Mouse (Mus musculus) limb, embryonic 10.5 days (tissue): ENCODE data around the gene Nkpd1. TPM values are rescaled to one million over a fixed set of nuclear protein-coding genes. Genes with fewer than 3 reads are reported as not detected.
"Not testable (repeated sequence)": the region's sequence is repeated elsewhere in the genome, so short reads cannot be mapped to it uniquely, and the experiment has no call there.

Source experiments
- DNase-seq: peaks from one replicate; pipeline ENCODE4 v3.0.0-alpha.2; 2017; ENCODE audit warnings: low spot score
- H3K27ac ChIP-seq: fragments of 300-500 bp; sonication (generic); 2 replicates; pipeline ENCODE4 v1.5.1; 2016; ENCODE audit warnings: mild to moderate bottlenecking
- H3K27me3 ChIP-seq: fragments of 300-500 bp; sonication (generic); 2 replicates; pipeline ENCODE4 v1.6.1; 2016; ENCODE audit warnings: low read depth, mild to moderate bottlenecking; ENCODE audit not compliant: poor library complexity, severe bottlenecking
- H3K36me3 ChIP-seq: fragments of 300-500 bp; sonication (generic); 2 replicates; pipeline ENCODE4 v1.6.1; 2016; ENCODE audit warnings: mild to moderate bottlenecking, moderate library complexity
- H3K4me1 ChIP-seq: fragments of 300-500 bp; sonication (generic); 2 replicates; pipeline ENCODE4 v1.6.1; 2016
- H3K4me3 ChIP-seq: fragments of 300-500 bp; sonication (generic); 2 replicates; pipeline ENCODE4 v1.5.1; 2016; ENCODE audit warnings: mild to moderate bottlenecking, moderate library complexity
- H3K9me3 ChIP-seq: fragments of 300-500 bp; sonication (generic); replicated peaks from 2 replicates; pipeline ENCODE4 v1.6.1; 2016; ENCODE audit warnings: mild to moderate bottlenecking
- WGBS: fragments of 180-500 bp; shearing (Covaris S2); methylation state at CpG from one replicate; pipeline ENCODE4 v1.1.7; 2016; 5-methylcytosine and 5-hydroxymethylcytosine counted together
- polyA plus RNA-seq: library from polyadenylated mRNA; unstranded; fragments of >200 nt; fragmentation: Nextera tagmentation; extraction: Ambion mirVana; gene quantifications from 2 replicates; pipeline ENCODE4 v1.2.1, GENCODE M21; 2016

The Nkpd1 gene
- polyA plus RNA-seq, 1 experiment from 2014 or later: 0.11 TPM

GRCm38 (mm10) chr7:19508150-19508923, 9.3 kb upstream of the Nkpd1 start, which contains the start of the genes Bloc1s3 and Trappc6a:
Gene Bloc1s3, minus strand, starts transcription at chr7:19508367.
Gene Trappc6a, plus strand, starts transcription at chr7:19508395.
- peak; percentile 91 for DNase-seq
- Histone ChIP-seq H3K27ac (peak within 1 kb of the TSS; percentile 92), H3K36me3 (peaks cover 8% of the 10 kb centered on the region; the same call in 1 of the 2 replicates), H3K4me1 (peaks cover 24% of the 10 kb centered on the region), H3K4me3 (peak within 1 kb of the TSS; percentile 76), H3K27me3 (no peaks in the 10 kb centered on the region), H3K9me3 (no peaks in the 10 kb centered on the region)
- under 1% methylated on average over 56 of the region's 56 CpGs for WGBS

DNA sequence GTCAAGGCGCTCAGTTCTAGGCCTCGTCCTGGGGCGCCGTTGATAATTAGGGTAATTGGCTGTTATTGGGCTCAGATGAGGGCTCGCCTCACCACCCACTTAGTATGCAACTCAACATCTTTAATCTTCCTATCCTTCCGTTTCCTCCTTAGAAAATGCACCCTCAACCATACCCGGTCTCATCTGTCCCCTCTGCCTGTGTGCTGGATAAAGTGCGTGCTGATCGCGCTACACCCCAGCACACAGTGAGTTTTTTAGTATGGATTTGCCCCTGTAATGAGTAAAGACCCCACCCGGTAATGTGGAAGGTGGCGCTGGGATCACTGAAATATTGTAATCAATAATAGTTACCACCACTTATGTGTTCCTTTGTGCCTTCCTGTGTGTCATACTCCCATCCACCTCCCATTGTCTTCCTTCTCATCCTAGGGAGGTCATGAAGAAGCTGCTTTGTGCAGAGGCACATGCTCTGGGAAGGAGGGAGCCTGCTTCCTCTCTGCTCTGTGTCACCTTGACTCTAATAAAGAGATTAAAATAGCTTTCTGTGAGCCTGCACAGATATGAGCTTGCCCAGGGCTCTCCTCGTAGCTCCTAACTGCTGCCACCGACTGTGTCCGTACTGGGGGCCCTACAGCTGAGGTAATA, 8.6 kb upstream of the Nkpd1 start:
- DNase-seq: no peak
- H3K4me1 ChIP-seq: peaks cover 28% of the 10 kb centered on the region
- WGBS: 13% methylated on average over 15 of the region's 15 CpGs
- H3K27ac ChIP-seq: peak overlapping the region; percentile 92
- H3K27me3 ChIP-seq: no peaks in the 10 kb centered on the region
- H3K9me3 ChIP-seq: no peaks in the 10 kb centered on the region
- H3K36me3 ChIP-seq: peaks cover 8% of the 10 kb centered on the region; the same call in 1 of the 2 replicates
- peak overlapping the region; percentile 76 for H3K4me3 ChIP-seq

GRCm38 (mm10) chr7:19509786-19510185, 7.9 kb upstream of the Nkpd1 start:
- 93% methylated on average over 7 of the region's 7 CpGs for WGBS
- DNase-seq: no peak
- H3K27ac ChIP-seq: peak overlapping the region; percentile 92; the same call in 1 of the 2 replicates
- no peaks in the 10 kb centered on the region for H3K27me3 ChIP-seq
- peak overlapping the region; percentile 76 for H3K4me3 ChIP-seq
- peaks cover 28% of the 10 kb centered on the region for H3K4me1 ChIP-seq
- H3K9me3 ChIP-seq: no peaks in the 10 kb centered on the region
- H3K36me3 ChIP-seq: peaks cover 8% of the 10 kb centered on the region; the same call in 1 of the 2 replicates

DNA sequence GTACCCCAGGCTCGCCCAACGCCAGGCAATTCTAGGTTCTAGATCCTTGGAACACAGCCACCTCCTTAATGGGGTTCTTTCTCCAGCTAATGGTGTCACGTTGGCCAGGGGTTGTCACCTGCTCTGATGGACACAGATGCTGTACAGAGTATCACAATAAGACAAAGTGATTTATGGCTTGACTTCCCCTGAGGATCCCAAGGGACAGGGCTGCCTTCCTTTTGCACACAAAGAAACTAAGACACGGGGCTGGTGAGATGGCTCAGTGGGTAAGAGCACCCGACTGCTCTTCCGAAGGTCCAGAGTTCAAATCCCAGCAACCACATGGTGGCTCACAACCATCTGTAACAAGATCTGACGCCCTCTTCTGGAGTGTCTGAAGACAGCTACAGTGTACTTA, 5.7 kb upstream of the Nkpd1 start:
- not testable (repeated sequence) for H3K4me3 ChIP-seq, H3K27ac ChIP-seq, DNase-seq, H3K36me3 ChIP-seq, H3K9me3 ChIP-seq
- Histone ChIP-seq H3K27me3 (peaks cover 10% of the 10 kb centered on the region), H3K4me1 (peaks cover 23% of the 10 kb centered on the region)
- 83% methylated on average over 7 of the region's 7 CpGs for WGBS

- 78% methylated on average over 6 of the region's 6 CpGs for WGBS
- no peaks in the 10 kb centered on the region for H3K9me3 ChIP-seq
These were observed 5.3 kb upstream of the Nkpd1 start for GRCm38 (mm10) chr7:19512353-19512752.

DNA sequence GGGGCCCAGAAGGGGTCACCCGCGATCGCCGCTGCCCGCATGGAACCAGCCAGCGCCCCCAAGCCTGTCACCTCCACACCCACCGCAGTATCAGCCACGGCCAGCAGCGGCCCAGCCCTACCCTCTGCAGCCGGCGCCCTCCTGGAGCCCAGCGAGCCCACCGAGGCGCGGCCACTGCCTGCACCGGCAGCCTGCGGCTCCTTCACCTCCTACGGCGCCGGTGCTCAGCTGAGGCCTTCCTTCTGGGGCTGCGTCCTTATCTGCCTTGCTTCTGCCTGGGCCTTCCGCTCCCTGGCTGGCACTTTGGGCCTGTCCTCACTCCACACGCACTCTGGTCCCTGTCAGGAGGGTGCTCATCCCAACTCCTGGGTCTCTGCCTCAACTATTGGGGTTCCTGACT, 2.4 kb downstream of the Nkpd1 start:
- Histone ChIP-seq H3K27me3 (peaks cover 91% of the 10 kb centered on the region), H3K9me3 (no peaks in the 10 kb centered on the region), H3K36me3 (no peaks in the 10 kb centered on the region), H3K4me1 (peaks cover 46% of the 10 kb centered on the region), H3K4me3 (peak overlapping the region; percentile 42), H3K27ac (peak overlapping the region; percentile 47; the same call in 1 of the 2 replicates)
- DNase-seq: peak; percentile 61
- 4% methylated on average over 23 of the region's 23 CpGs for WGBS

More at GRCm38 (mm10) chr7:19512353-19512752, 5.3 kb upstream of the Nkpd1 start:
- Histone ChIP-seq H3K27ac (no peak overlapping the region), H3K27me3 (peaks cover 14% of the 10 kb centered on the region), H3K4me3 (no peak overlapping the region), H3K4me1 (peaks cover 22% of the 10 kb centered on the region), H3K36me3 (peaks cover 8% of the 10 kb centered on the region; the same call in 1 of the 2 replicates)
- no peak for DNase-seq

DNA sequence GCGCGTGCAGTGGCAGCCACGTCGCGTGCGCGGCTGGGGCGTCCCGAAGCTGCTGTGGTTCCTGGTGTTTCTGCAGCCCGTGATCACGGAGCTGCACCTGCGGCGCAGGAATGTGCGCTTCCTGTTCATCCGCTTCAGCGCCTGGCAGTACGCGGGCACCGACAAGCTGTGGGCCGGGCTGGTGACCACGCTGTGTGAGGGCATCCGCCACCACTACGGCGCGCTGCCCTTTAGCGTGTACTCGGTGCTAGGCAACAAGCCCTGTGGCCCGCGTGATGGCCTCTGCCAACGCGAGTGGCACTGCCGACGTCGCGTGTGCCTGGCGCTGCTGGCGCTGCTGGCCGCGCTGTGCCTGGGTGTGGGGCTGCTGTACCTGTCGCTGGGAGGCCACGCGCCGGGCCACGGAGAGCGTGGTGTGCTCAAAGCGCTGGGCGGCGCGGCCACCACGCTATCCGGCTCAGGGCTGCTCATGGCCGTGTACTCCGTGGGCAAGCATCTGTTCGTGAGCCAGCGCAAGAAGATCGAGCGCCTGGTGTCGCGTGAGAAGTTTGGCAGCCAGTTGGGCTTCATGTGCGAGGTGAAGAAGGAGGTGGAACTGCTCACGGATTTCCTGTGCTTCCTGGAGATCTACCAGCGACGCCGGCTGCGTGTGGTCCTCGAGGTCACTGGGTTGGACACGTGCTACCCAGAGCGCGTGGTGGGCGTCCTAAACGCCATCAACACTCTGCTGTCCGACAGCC, 5.5 kb downstream of the Nkpd1 start:
- Histone ChIP-seq H3K4me3 (peak overlapping the region; percentile 59), H3K36me3 (peaks cover 1% of the 10 kb centered on the region; the same call in 1 of the 2 replicates), H3K4me1 (peaks cover 32% of the 10 kb centered on the region), H3K27me3 (peaks cover 83% of the 10 kb centered on the region), H3K27ac (peak overlapping the region; percentile 53), H3K9me3 (no peaks in the 10 kb centered on the region)
- DNase-seq: peak; percentile 51
- WGBS: 14% methylated on average over 72 of the region's 72 CpGs

GRCm38 (mm10) chr7:19523757-19524419, 6.2 kb downstream of the Nkpd1 start:
- peaks cover 76% of the 10 kb centered on the region for H3K27me3 ChIP-seq
- peaks cover 8% of the 10 kb centered on the region for H3K36me3 ChIP-seq
- H3K4me3 ChIP-seq: peak overlapping the region; percentile 59
- peaks cover 32% of the 10 kb centered on the region for H3K4me1 ChIP-seq
- H3K27ac ChIP-seq: peak overlapping the region; percentile 67
- DNase-seq: peak; percentile 83
- 3% methylated on average over 64 of the region's 64 CpGs for WGBS
- H3K9me3 ChIP-seq: no peaks in the 10 kb centered on the region

DNA sequence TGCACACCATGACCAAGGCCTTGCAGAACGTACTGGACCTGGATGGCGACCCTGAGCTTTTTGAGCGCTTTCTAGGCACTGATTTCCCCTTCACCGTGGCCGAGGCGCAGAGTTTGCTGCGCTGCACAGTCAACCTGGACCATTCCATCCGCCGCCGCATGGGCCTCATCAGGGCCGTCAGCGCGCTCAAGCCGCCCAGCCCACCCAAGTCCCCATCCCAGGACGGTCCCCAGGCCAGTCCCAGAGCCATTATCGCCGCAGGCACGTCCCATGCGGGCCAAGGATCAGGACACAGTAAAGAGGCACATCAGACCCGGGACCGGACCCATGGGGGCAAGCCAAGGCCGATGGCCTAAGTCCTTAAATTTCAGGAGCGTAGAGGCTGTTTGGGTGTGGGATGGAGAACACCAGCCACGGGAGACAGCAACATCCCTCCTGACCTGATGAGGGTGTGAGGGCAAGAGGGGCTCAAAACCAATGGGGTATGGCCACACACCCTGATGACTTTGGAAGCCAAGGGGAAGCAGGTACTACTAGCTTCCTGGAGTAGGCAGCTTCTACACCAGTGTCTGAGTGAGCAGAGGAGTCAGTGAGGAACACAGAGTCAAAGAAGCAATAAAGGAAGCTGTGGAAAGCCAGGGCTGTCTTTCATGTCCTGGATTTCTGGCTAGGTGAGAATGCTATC, 6.9 kb downstream of the Nkpd1 start:
- H3K27ac ChIP-seq: peak overlapping the region; percentile 67
- 14% methylated on average over 24 of the region's 24 CpGs for WGBS
- H3K36me3 ChIP-seq: peaks cover 15% of the 10 kb centered on the region
- peaks cover 69% of the 10 kb centered on the region for H3K27me3 ChIP-seq
- DNase-seq: no peak
- H3K4me1 ChIP-seq: peaks cover 30% of the 10 kb centered on the region
- H3K9me3 ChIP-seq: no peaks in the 10 kb centered on the region
- peak overlapping the region; percentile 59 for H3K4me3 ChIP-seq

DNA sequence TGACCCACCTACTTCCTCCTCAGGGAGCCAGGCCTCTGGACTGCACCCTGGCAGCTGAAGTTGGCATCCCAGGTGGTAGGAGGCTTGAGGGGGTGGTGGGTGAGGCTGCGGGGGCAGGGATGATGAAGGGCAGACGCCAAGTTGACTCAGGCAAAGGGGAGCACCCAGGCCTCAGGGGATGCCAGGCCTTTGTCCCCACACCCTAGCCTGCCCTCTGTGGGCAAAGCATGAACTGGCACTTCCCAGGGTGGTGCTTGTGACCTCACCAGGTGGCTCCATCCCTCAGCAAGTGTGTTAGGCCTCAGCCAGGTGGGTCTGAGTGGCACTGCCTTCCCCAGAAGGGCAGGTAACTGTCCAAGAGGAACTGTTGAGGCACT, 7.5 kb downstream of the Nkpd1 start:
- Histone ChIP-seq H3K4me3 (0 out of 2 replicates have a peak overlapping the region, but pooled peaks have one; percentile 59), H3K36me3 (peaks cover 20% of the 10 kb centered on the region), H3K27me3 (peaks cover 64% of the 10 kb centered on the region), H3K27ac (no peak overlapping the region), H3K9me3 (no peaks in the 10 kb centered on the region), H3K4me1 (peaks cover 25% of the 10 kb centered on the region)
- WGBS: 64% methylated on average over 2 of the region's 2 CpGs
- DNase-seq: no peak

DNA sequence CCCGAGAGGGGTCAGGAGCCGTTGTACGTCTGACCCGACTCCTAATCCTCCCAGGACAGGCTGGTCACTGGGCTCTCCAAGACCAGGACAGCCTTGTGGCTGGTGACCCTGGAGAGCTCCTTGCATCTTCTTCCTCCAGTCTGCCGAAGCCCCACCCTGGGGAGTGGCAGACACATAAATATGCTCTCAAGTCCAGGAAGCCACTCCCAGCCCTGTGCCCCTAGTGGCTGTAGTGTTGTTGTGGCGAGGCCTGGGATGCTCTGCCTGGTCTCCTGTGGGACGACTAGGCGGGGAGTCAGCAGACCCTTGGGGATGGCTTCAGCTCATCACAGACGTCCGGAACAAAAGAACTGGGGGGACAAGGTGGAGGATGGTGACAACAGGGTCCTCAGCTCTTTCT, 13.4 kb downstream of the Nkpd1 start:
- peaks cover 78% of the 10 kb centered on the region for H3K36me3 ChIP-seq
- 66% methylated on average over 10 of the region's 10 CpGs for WGBS
- no peaks in the 10 kb centered on the region for H3K9me3 ChIP-seq

GRCm38 (mm10) chr7:19532240-19532639, 14.6 kb downstream of the Nkpd1 start:
- 95% methylated on average over 14 of the region's 14 CpGs for WGBS
- Histone ChIP-seq H3K36me3 (peaks cover 81% of the 10 kb centered on the region), H3K4me1 (peaks cover 19% of the 10 kb centered on the region), H3K4me3 (no peak overlapping the region), H3K9me3 (no peaks in the 10 kb centered on the region), H3K27me3 (no peaks in the 10 kb centered on the region), H3K27ac (no peak overlapping the region)
- no peak for DNase-seq

More for the DNA sequence above, 13.4 kb downstream of the Nkpd1 start:
- Histone ChIP-seq H3K4me3 (no peak overlapping the region; the same call in 1 of the 2 replicates), H3K4me1 (peaks cover 8% of the 10 kb centered on the region; the same call in 1 of the 2 replicates), H3K27ac (no peak overlapping the region), H3K27me3 (peaks cover 4% of the 10 kb centered on the region)
- no peak for DNase-seq
